Mouse (Mus musculus) adrenal gland, adult 10 weeks (tissue): ENCODE results near the gene Myom3. TPM values are rescaled to one million over a fixed set of nuclear protein-coding genes. Genes with fewer than 3 reads are reported as not detected.

Experiments
- polyA plus RNA-seq: library from polyadenylated mRNA; stranded (reverse); fragments of 350-450 nt; fragmentation: Illumina TruSeq; extraction: RNeasy Lipid Tissue Mini Kit (QIAGEN cat#74804); gene quantifications from one replicate; pipeline ENCODE4 v1.2.3, GENCODE M21; 2014; ENCODE audit warnings: low read depth, low replicate concordance

The Myom3 gene
- polyA plus RNA-seq, result not detected

DNA sequence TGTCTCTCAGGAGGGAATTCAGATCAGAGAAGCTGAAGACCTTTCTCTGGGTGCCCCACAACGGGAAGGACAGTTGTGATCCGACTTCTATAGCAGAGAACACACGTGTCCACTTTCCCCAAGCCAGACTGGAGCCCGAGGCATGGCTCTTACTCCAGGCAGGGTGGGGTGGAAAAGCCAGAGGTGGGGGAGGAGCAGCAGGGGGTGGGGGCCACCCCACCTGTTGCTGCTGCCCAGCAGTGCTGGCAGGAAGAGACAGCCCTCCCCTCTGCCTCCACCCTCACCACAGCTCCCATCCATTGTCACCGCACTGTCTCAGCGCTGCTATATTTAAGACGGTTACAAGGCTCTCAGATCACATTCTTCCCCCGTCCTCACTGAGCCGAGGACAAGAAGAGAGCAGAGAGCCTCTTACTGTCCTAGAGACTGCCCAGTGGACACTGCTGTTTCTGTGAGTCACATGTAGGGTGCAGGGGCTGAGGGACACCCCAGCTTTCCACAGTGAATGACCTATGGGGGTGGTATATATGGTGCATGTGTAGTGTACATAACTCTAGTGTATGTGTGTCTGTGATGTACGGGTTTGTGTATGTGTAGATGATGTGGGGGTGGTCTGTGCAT is at the start of gene Myom3:
TSS of gene Myom3 (plus strand) at position 360 of the 621 bp plus-strand sequence.

DNA sequence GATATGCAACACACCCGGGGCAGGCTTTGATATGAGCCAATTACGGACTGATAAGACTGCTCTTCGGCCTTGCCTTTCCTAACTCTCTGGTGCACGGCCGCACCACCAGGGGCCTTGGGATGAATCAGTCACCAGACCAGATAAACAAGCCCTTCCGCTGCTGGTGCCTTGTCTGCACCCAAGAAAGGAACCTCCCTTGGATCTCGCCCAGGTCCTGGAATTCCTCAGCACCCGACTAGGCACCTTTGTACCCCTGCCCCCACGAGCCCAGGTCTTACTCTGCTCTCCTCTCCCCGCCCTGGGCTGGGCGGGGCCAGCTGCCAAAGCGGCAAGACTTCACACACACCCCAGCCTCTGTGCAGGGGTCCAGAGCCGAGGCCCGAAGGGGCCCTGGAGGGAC is 31.7 kb upstream of the Myom3 start, which contains the start of gene Il22ra1:
TSS of gene Il22ra1 (plus strand) at position 356 of the 400 bp plus-strand sequence.

DNA sequence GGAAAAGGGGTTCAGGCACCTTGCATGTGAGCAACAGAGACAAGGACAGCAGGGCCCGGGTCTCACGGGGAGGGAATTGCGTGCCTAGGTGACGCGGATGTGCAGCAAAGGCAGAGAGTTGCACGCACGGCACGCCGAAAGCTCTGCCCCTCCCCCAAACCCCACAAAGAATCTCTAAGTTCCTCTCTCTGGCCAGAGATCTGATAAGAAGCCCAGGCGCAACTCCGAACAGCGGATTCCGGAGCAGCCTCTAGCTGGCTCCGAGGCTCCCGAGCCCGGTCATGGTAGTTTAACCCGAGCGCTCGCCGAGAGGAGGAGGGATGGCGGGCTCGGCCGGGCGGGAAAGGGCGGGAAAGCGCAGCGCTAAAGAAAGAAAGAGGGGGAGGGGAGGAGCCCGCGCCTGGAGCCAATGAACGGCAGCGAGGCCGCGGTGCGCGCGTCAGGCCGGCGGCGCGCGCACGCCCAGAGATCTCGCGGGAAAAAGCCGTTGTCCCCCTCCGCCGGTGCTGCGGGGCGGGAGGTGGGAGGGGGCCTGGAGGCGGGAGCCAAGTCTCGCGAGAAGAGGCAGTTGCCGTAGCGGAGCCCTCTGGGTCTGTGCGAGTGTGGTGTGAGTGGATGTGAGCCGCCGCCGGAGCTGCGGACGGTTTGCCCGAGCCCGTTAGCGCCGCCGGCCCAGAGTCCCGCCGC is 96.2 kb downstream of the Myom3 start, which contains the start of gene Srsf10:
TSS of gene Srsf10 (plus strand) at position 212 of the 687 bp plus-strand sequence.

Other genes starting within 250 kb of the Myom3 start
- gene Grhl3, start 186.1 kb upstream of the Myom3 start, polyA plus RNA-seq, result not detected
- gene Ifnlr1, start 73.4 kb upstream of the Myom3 start, polyA plus RNA-seq, result not detected
- not detected for gene Il22ra1, start 31.5 kb upstream of the Myom3 start, polyA plus RNA-seq
- gene Srsf10, start 96.0 kb downstream of the Myom3 start, polyA plus RNA-seq, result 353 TPM
- gene Pnrc2, start 114.1 kb downstream of the Myom3 start, polyA plus RNA-seq, result 569 TPM
- gene Cnr2, start 135.7 kb downstream of the Myom3 start, polyA plus RNA-seq, result 1.1 TPM
- 29.1 TPM for gene Fuca1, start 161.0 kb downstream of the Myom3 start, polyA plus RNA-seq
- 6.4 TPM for gene Hmgcl, start 186.7 kb downstream of the Myom3 start, polyA plus RNA-seq
- not detected for gene Gale, start 204.0 kb downstream of the Myom3 start, polyA plus RNA-seq
- gene Lypla2, start 212.9 kb downstream of the Myom3 start, polyA plus RNA-seq, result 0.52 TPM
- gene Pithd1, start 227.5 kb downstream of the Myom3 start, polyA plus RNA-seq, result 60.1 TPM